Mouse (Mus musculus) CH12.LX (cell line): ENCODE data around the gene Ctdsp1.

ENCODE experiments used
- CTCF ChIP-seq, 2 experiments: IDR thresholded peaks in 1 of 2; conservative IDR thresholded peaks in 1 of 2; 2 replicates each; pipeline ENCODE4 v1.5.1; 2011 to 2012; ENCODE audit warnings: low read depth in 2 of 2, low read length in 2 of 2, improper control_type of control experiment in 1 of 2, inconsistent platforms in 1 of 2, mild to moderate bottlenecking in 1 of 2, moderate library complexity in 1 of 2
- NRF1 ChIP-seq: IDR thresholded peaks from 2 replicates; pipeline ENCODE4 v1.6.1; 2014; ENCODE audit warnings: low read depth, mild to moderate bottlenecking, inconsistent platforms, low read length, improper control_type of control experiment, moderate library complexity
- POLR2A ChIP-seq: IDR thresholded peaks from 2 replicates; pipeline ENCODE4 v1.6.1; 2011; ENCODE audit warnings: low read depth, mild to moderate bottlenecking, improper control_type of control experiment, low read length

DNA sequence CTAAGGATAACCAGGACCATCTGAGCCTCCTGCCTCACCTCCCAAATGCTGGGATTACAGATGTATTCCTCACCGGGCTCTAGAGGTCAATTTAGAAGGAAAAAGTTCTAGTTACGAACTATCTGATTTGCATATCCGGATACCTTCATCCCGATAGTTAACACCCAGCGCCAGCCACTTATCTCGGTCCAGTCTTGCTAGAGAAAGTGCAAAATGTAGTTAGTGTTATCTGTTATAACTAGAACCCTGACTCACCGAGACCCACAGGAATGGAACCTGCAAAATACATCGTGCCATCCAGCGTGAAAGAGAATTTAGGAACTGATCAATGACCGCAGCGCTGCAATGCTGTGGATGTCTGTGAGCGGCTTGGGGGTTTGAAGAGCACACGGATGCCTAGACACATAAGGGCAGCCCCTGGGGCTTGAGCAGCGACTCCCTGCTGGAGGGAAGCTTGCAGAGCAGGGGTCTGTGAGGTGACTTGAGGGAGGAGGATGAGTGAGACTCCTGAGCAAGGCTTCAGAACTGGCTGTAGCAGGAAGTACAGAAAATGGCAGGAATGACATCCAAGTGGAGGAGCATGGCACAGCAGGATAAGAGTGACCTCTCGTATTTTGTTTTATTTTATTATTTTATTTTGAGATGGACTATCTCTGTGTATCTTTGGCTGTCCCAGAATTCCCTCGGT is 9.8 kb downstream of the Ctdsp1 start:
- no peak for TF ChIP-seq NRF1
- TF ChIP-seq CTCF (conservative IDR thresholded peaks at IDR 0.05 in 1 of 2, IDR thresholded peaks at IDR 0.05 in 1 of 2; ENCODE audit: low read depth in 2 of 2, low read length in 2 of 2) = no peak
- no peak for TF ChIP-seq POLR2A
